Mouse (Mus musculus) thymus, adult 2 months (tissue): Measurements from ENCODE around the gene Ppfibp2. TPM values are rescaled to one million over a fixed set of nuclear protein-coding genes. Genes with fewer than 3 reads are reported as not detected.

Experiments
- DNase-seq: peaks from one replicate; pipeline ENCODE4 v3.0.0; 2021
- H3K27ac ChIP-seq: fragments of 200-500 bp; 2 replicates; pipeline ENCODE4 v1.5.1; 2012; ENCODE audit warnings: low read length, control low read depth; ENCODE audit not compliant: control insufficient read depth, insufficient read depth
- H3K27me3 ChIP-seq: fragments of 200-500 bp; 2 replicates; pipeline ENCODE4 v1.6.1; 2012; ENCODE audit warnings: mild to moderate bottlenecking, low read length, moderate library complexity, mixed read lengths; ENCODE audit not compliant: control insufficient read depth, insufficient read depth
- H3K36me3 ChIP-seq: fragments of 200-500 bp; 2 replicates; pipeline ENCODE4 v1.6.1; 2012; ENCODE audit warnings: mild to moderate bottlenecking, low read length, moderate library complexity; ENCODE audit not compliant: control insufficient read depth, insufficient read depth
- H3K4me1 ChIP-seq: fragments of 200-500 bp; replicated peaks from 2 replicates; pipeline ENCODE4 v1.6.1; 2012; ENCODE audit warnings: low read length; ENCODE audit not compliant: control insufficient read depth, insufficient read depth
- H3K4me3 ChIP-seq: fragments of 200-500 bp; 2 replicates; pipeline ENCODE4 v1.5.1; 2012; ENCODE audit warnings: mild to moderate bottlenecking, low read length, control low read depth, moderate library complexity; ENCODE audit not compliant: control insufficient read depth, insufficient read depth
- CTCF ChIP-seq: fragments of 200-500 bp; IDR thresholded peaks from 2 replicates; pipeline ENCODE4 v1.5.1; 2012; ENCODE audit warnings: mild to moderate bottlenecking, control low read depth, low read length, moderate library complexity, borderline replicate concordance; ENCODE audit not compliant: control insufficient read depth, poor library complexity, insufficient read depth; ENCODE audit errors: extremely low read depth
- POLR2A ChIP-seq: fragments of 200-500 bp; IDR thresholded peaks from 2 replicates; pipeline ENCODE4 v1.6.1; 2012; ENCODE audit warnings: mild to moderate bottlenecking, low read length, control low read depth, moderate library complexity; ENCODE audit not compliant: control insufficient read depth, poor library complexity, insufficient read depth; ENCODE audit errors: extremely low read depth
- WGBS: fragments of 180-500 bp; shearing (Covaris S2); methylation state at CpG from one replicate; pipeline ENCODE4 v1.1.7; 2018; 5-methylcytosine and 5-hydroxymethylcytosine counted together
- polyA plus RNA-seq: library from polyadenylated mRNA; depleted of rRNA; stranded (reverse); fragments of >200 nt; gene quantifications from 2 replicates; pipeline ENCODE4 v1.2.3, GENCODE M21; 2012

Ppfibp2 gene
- polyA plus RNA-seq, 1 experiment, result 5.6 TPM

GRCm38 (mm10) chr7:107567261-107567671 is 27.7 kb upstream of the Ppfibp2 start, which contains the start of gene Olfml1:
Gene Olfml1, plus strand, starts transcription at chr7:107567446.
- H3K4me3 ChIP-seq, result no peak within 1 kb of the TSS
- WGBS, result 87% methylated on average over 7 of the region's 7 CpGs
- no peaks in the 10 kb centered on the region for H3K27me3 ChIP-seq
- no peak for TF ChIP-seq CTCF
- no peak for TF ChIP-seq POLR2A
- no peaks in the 10 kb centered on the region for H3K36me3 ChIP-seq
- H3K27ac ChIP-seq, result peak within 1 kb of the TSS; percentile 25; the same call in 1 of the 2 replicates
- DNase-seq, result no peak
- H3K4me1 ChIP-seq, result no peaks in the 10 kb centered on the region

GRCm38 (mm10) chr7:107567674-107568073 is 27.3 kb upstream of the Ppfibp2 start:
- H3K27ac ChIP-seq, result peak overlapping the region; percentile 25; the same call in 1 of the 2 replicates
- H3K36me3 ChIP-seq, result no peaks in the 10 kb centered on the region
- H3K27me3 ChIP-seq, result no peaks in the 10 kb centered on the region
- no peak for DNase-seq
- no peak overlapping the region for H3K4me3 ChIP-seq
- no peaks in the 10 kb centered on the region for H3K4me1 ChIP-seq
- TF ChIP-seq CTCF, result no peak
- no peak for TF ChIP-seq POLR2A
- WGBS, result 87% methylated on average over 5 of the region's 5 CpGs

GRCm38 (mm10) chr7:107568971-107569370 is 26.0 kb upstream of the Ppfibp2 start:
- H3K27me3 ChIP-seq, result no peaks in the 10 kb centered on the region
- TF ChIP-seq POLR2A (no peak), CTCF (no peak)
- DNase-seq, result no peak
- no peaks in the 10 kb centered on the region for H3K36me3 ChIP-seq
- H3K4me3 ChIP-seq, result no peak overlapping the region
- H3K4me1 ChIP-seq, result no peaks in the 10 kb centered on the region
- WGBS, result 44% methylated on average over 4 of the region's 4 CpGs
- H3K27ac ChIP-seq, result no peak overlapping the region

- H3K4me1 ChIP-seq, result no peaks in the 10 kb centered on the region
- H3K36me3 ChIP-seq, result no peaks in the 10 kb centered on the region
- H3K27me3 ChIP-seq, result no peaks in the 10 kb centered on the region
- no peak overlapping the region for H3K4me3 ChIP-seq
- TF ChIP-seq POLR2A (no peak), CTCF (no peak)
- no peak overlapping the region for H3K27ac ChIP-seq
- no peak for DNase-seq
- 86% methylated on average over 2 of the region's 2 CpGs for WGBS
Measured at GRCm38 (mm10) chr7:107573856-107574255, 21.2 kb upstream of the Ppfibp2 start.

GRCm38 (mm10) chr7:107574276-107574675 is 20.7 kb upstream of the Ppfibp2 start:
- no peak overlapping the region for H3K27ac ChIP-seq
- DNase-seq, result no peak
- WGBS, result 94% methylated on average over 3 of the region's 3 CpGs
- TF ChIP-seq CTCF (no peak), POLR2A (no peak)
- no peaks in the 10 kb centered on the region for H3K4me1 ChIP-seq
- H3K4me3 ChIP-seq, result no peak overlapping the region
- no peaks in the 10 kb centered on the region for H3K27me3 ChIP-seq
- no peaks in the 10 kb centered on the region for H3K36me3 ChIP-seq

- TF ChIP-seq CTCF (no peak), POLR2A (no peak)
- WGBS, result 83% methylated on average over 2 of the region's 2 CpGs
- Histone ChIP-seq H3K27ac (no peak overlapping the region), H3K4me1 (peaks cover 8% of the 10 kb centered on the region), H3K36me3 (no peaks in the 10 kb centered on the region), H3K4me3 (no peak overlapping the region), H3K27me3 (0 out of 2 replicates have a peak, but pooled peaks cover 3% of the 10 kb centered on the region)
- no peak for DNase-seq
Measured at GRCm38 (mm10) chr7:107592641-107593040, 2.4 kb upstream of the Ppfibp2 start.

- peaks cover 8% of the 10 kb centered on the region for H3K4me1 ChIP-seq
- no peak for TF ChIP-seq POLR2A
- DNase-seq, result no peak
- H3K4me3 ChIP-seq, result no peak overlapping the region
- no peak overlapping the region; the same call in 1 of the 2 replicates for H3K27ac ChIP-seq
- WGBS, result 11% methylated on average over 7 of the region's 7 CpGs
- 0 out of 2 replicates have a peak, but pooled peaks cover 3% of the 10 kb centered on the region for H3K27me3 ChIP-seq
- H3K36me3 ChIP-seq, result no peaks in the 10 kb centered on the region
Measured at GRCm38 (mm10) chr7:107593904-107594303, 1.1 kb upstream of the Ppfibp2 start.

GRCm38 (mm10) chr7:107594325-107594856 is 616 bp upstream of the Ppfibp2 start:
- no peaks in the 10 kb centered on the region for H3K36me3 ChIP-seq
- H3K27me3 ChIP-seq, result 0 out of 2 replicates have a peak, but pooled peaks cover 3% of the 10 kb centered on the region
- peak; percentile 34 for DNase-seq
- no peak for TF ChIP-seq CTCF
- TF ChIP-seq POLR2A, result no peak
- H3K27ac ChIP-seq, result peak overlapping the region; percentile 56; the same call in 1 of the 2 replicates
- WGBS, result 2% methylated on average over 16 of the region's 16 CpGs
- H3K4me1 ChIP-seq, result peaks cover 8% of the 10 kb centered on the region
- peak overlapping the region; percentile 48 for H3K4me3 ChIP-seq
